Mouse (Mus musculus) hindbrain, embryonic 13.5 days (tissue): Measurements from ENCODE around the gene Gm4301. TPM values are rescaled to one million over a fixed set of nuclear protein-coding genes. Genes with fewer than 3 reads are reported as not detected.
"Not testable (repeated sequence)": the region's sequence is repeated elsewhere in the genome, so short reads cannot be mapped to it uniquely, and the experiment has no call there.

Experiments
- ATAC-seq: fragments of 200-750 bp; cut with Nextera tagmentation; 2 replicates; pipeline ENCODE4 v1.8.0; 2017; ENCODE audit warnings: moderate TSS enrichment; ENCODE audit not compliant: low FRiP score
- H3K27ac ChIP-seq: fragments of 300-500 bp; sonication (generic); 2 replicates; pipeline ENCODE4 v1.5.1; 2015; ENCODE audit warnings: inconsistent platforms, mild to moderate bottlenecking, moderate library complexity
- H3K27me3 ChIP-seq: fragments of 300-500 bp; sonication (generic); 2 replicates; pipeline ENCODE4 v1.6.1; 2015; ENCODE audit warnings: mild to moderate bottlenecking, inconsistent platforms
- H3K36me3 ChIP-seq: fragments of 300-500 bp; sonication (generic); 2 replicates; pipeline ENCODE4 v1.6.1; 2015; ENCODE audit warnings: mild to moderate bottlenecking, inconsistent platforms
- H3K4me1 ChIP-seq: fragments of 300-500 bp; sonication (generic); replicated peaks from 2 replicates; pipeline ENCODE4 v1.6.1; 2015; ENCODE audit warnings: inconsistent platforms
- H3K4me2 ChIP-seq: fragments of 300-500 bp; sonication (generic); 2 replicates; pipeline ENCODE4 v1.6.1; 2015; ENCODE audit warnings: inconsistent platforms, mild to moderate bottlenecking, moderate library complexity
- H3K4me3 ChIP-seq: fragments of 300-500 bp; sonication (generic); 2 replicates; pipeline ENCODE4 v1.5.1; 2015; ENCODE audit warnings: mild to moderate bottlenecking, inconsistent platforms
- H3K9ac ChIP-seq: fragments of 300-500 bp; sonication (generic); 2 replicates; pipeline ENCODE4 v1.6.1; 2015; ENCODE audit warnings: mild to moderate bottlenecking, inconsistent platforms
- H3K9me3 ChIP-seq: fragments of 300-500 bp; sonication (generic); 2 replicates; pipeline ENCODE4 v1.6.1; 2016; ENCODE audit warnings: inconsistent platforms
- WGBS: fragments of 180-500 bp; shearing (Covaris S2); methylation state at CpG from one replicate; pipeline ENCODE4 v1.1.7; 2015; 5-methylcytosine and 5-hydroxymethylcytosine counted together
- polyA plus RNA-seq: library from polyadenylated mRNA; unstranded; fragments of >200 nt; fragmentation: Nextera tagmentation; extraction: Ambion mirVana; gene quantifications from 2 replicates; pipeline ENCODE4 v1.2.1, GENCODE M21; 2015

Gm4301 gene
- polyA plus RNA-seq, result not detected in 2 replicates

- H3K4me1 ChIP-seq, H3K9me3 ChIP-seq, H3K27ac ChIP-seq, H3K4me3 ChIP-seq, ATAC-seq, H3K4me2 ChIP-seq, H3K9ac ChIP-seq, H3K27me3 ChIP-seq, H3K36me3 ChIP-seq: not testable (repeated sequence)
- WGBS, result no CpG with 5 or more reads among the region's 2 CpGs
These were observed at the start of gene Gm4301 for GRCm38 (mm10) chr10:100335376-100335775. Gene Gm4301, plus strand, starts transcription at chr10:100335676.

- 92% methylated on average over 2 of the region's 2 CpGs for WGBS
- no peak for ATAC-seq
- no peaks in the 10 kb centered on the region for H3K4me1 ChIP-seq
These were observed 39.4 kb upstream of the Gm4301 start for GRCm38 (mm10) chr10:100296105-100296504.

GRCm38 (mm10) chr10:100300106-100300505, 35.4 kb upstream of the Gm4301 start:
- not testable (repeated sequence) for H3K27me3 ChIP-seq, H3K36me3 ChIP-seq, H3K9me3 ChIP-seq, H3K4me3 ChIP-seq, H3K4me1 ChIP-seq, ATAC-seq, H3K27ac ChIP-seq, H3K9ac ChIP-seq, H3K4me2 ChIP-seq

More at GRCm38 (mm10) chr10:100296105-100296504, 39.4 kb upstream of the Gm4301 start:
- no peak overlapping the region for H3K4me2 ChIP-seq
- no peaks in the 10 kb centered on the region for H3K36me3 ChIP-seq
- H3K9ac ChIP-seq, result no peak overlapping the region
- no peaks in the 10 kb centered on the region for H3K9me3 ChIP-seq
- no peaks in the 10 kb centered on the region for H3K27me3 ChIP-seq
- H3K4me3 ChIP-seq, result no peak overlapping the region
- no peak overlapping the region for H3K27ac ChIP-seq

GRCm38 (mm10) chr10:100340536-100340935, 5.1 kb downstream of the Gm4301 start, which contains the start of gene Gm4302:
Gene Gm4302, plus strand, starts transcription at chr10:100340836.
- not testable (repeated sequence) for H3K4me2 ChIP-seq, H3K9me3 ChIP-seq, H3K27ac ChIP-seq, ATAC-seq, H3K4me1 ChIP-seq, H3K27me3 ChIP-seq, H3K36me3 ChIP-seq, H3K9ac ChIP-seq, H3K4me3 ChIP-seq
- no CpG with 5 or more reads among the region's 3 CpGs for WGBS

- not testable (repeated sequence) for H3K27me3 ChIP-seq, H3K4me2 ChIP-seq, H3K27ac ChIP-seq, H3K4me1 ChIP-seq, H3K9ac ChIP-seq, ATAC-seq, H3K36me3 ChIP-seq, H3K4me3 ChIP-seq, H3K9me3 ChIP-seq
- no CpG with 5 or more reads among the region's 3 CpGs for WGBS
These were observed 10.2 kb downstream of the Gm4301 start, which contains the start of gene Gm4303 for GRCm38 (mm10) chr10:100345672-100346071. Gene Gm4303, plus strand, starts transcription at chr10:100345972.

- not testable (repeated sequence) for H3K4me2 ChIP-seq, ATAC-seq, H3K36me3 ChIP-seq, H3K9me3 ChIP-seq, H3K27ac ChIP-seq, H3K4me1 ChIP-seq, H3K4me3 ChIP-seq, H3K27me3 ChIP-seq, H3K9ac ChIP-seq
- no CpG with 5 or more reads among the region's 3 CpGs for WGBS
These were observed 15.3 kb downstream of the Gm4301 start, which contains the start of gene Gm4305 for GRCm38 (mm10) chr10:100350793-100351192. Gene Gm4305, plus strand, starts transcription at chr10:100351093.

GRCm38 (mm10) chr10:100356841-100357240, 21.4 kb downstream of the Gm4301 start:
- not testable (repeated sequence) for H3K27me3 ChIP-seq, H3K4me1 ChIP-seq, H3K4me3 ChIP-seq, H3K9me3 ChIP-seq, ATAC-seq, H3K9ac ChIP-seq, H3K36me3 ChIP-seq, H3K27ac ChIP-seq, H3K4me2 ChIP-seq
- WGBS, result 97% methylated on average over 2 of the region's 2 CpGs

- WGBS, result no CpG with 5 or more reads among the region's 3 CpGs
- ATAC-seq, H3K4me3 ChIP-seq, H3K27me3 ChIP-seq, H3K9me3 ChIP-seq, H3K9ac ChIP-seq, H3K27ac ChIP-seq, H3K4me2 ChIP-seq, H3K36me3 ChIP-seq, H3K4me1 ChIP-seq: not testable (repeated sequence)
These were observed 25.6 kb downstream of the Gm4301 start, which contains the start of gene Gm4307 for GRCm38 (mm10) chr10:100361038-100361437. Gene Gm4307, plus strand, starts transcription at chr10:100361338.

GRCm38 (mm10) chr10:100382460-100382859, 47.0 kb downstream of the Gm4301 start, which contains the start of gene Gm4312:
Gene Gm4312, minus strand, starts transcription at chr10:100382560.
- H3K9ac ChIP-seq, H3K36me3 ChIP-seq, H3K9me3 ChIP-seq, H3K27me3 ChIP-seq, H3K27ac ChIP-seq, H3K4me1 ChIP-seq, H3K4me3 ChIP-seq, H3K4me2 ChIP-seq, ATAC-seq: not testable (repeated sequence)
- WGBS, result no CpG with 5 or more reads among the region's 2 CpGs

Other genes starting within 250 kb of the Gm4301 start
- not detected in 2 replicates for gene Gm4302, start 5.2 kb downstream of the Gm4301 start, polyA plus RNA-seq
- gene Gm4303, start 10.3 kb downstream of the Gm4301 start, polyA plus RNA-seq, result not detected in 2 replicates
- gene Gm4305, start 15.4 kb downstream of the Gm4301 start, polyA plus RNA-seq, result not detected in 2 replicates
- gene Gm4307, start 25.7 kb downstream of the Gm4301 start, polyA plus RNA-seq, result not detected in 2 replicates
- gene Gm4312, start 46.9 kb downstream of the Gm4301 start, polyA plus RNA-seq, result not detected in 2 replicates
- 9.5 and 11.8 TPM in 2 replicates for gene Tmtc3, start 151.7 kb downstream of the Gm4301 start, polyA plus RNA-seq
- 6.5 and 6.6 TPM in 2 replicates for gene Cep290, start 151.9 kb downstream of the Gm4301 start, polyA plus RNA-seq